Mouse (Mus musculus) gastrocnemius, adult 18-20 months (tissue): ENCODE measurements at regions not wholly inside any gene's neighbourhood (a gene's known extent, or its start where the extent isn't known, plus 50 kb on each side); places are given as distances from the start of the nearest gene placed in this dataset.

Source experiments
- DNase-seq: peaks from one replicate; pipeline ENCODE4 v3.0.0; 2021; ENCODE audit warnings: low spot score

DNA sequence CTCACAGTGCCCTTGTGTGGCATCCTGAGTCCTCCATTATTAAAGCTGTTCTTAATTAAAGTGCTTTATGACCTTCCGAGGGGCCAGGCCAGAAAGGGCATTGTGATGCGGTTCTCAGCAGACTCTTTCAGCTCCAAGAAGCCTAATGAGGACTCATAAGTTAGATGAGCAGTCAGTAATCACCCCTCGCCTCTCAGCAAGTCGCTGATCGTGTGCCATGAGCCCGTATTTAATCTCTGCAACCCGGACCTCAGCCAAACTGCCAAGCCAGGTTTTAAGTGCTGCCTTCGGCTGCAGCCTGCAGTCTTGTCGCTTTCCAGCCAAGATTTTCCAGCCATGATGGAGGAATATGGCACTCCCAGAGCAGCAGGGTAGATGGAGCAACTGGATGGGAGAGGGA lies 56.1 kb upstream of the Rbfox1 start:
- no peak for DNase-seq

DNA sequence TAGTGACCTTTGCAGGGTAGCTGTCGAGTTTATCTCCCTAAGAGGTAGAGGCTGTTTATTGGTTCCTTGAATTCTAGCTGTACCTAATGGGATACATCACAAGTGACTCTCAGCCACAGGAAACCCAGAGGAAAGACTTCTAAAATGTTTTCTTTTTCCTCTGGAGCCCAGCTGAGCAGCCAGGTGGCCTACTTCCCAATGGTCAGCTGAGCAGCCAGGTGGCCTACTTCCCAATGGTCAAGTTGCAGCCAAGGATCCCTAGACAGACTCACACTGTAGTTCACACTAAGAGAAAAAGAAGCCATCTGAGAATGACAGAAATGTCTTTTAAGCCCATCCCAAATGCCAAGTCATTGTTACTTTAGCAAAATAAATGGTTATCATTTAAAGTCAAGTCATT lies 61.8 kb upstream of the Rbfox1 start:
- no peak for DNase-seq

DNA sequence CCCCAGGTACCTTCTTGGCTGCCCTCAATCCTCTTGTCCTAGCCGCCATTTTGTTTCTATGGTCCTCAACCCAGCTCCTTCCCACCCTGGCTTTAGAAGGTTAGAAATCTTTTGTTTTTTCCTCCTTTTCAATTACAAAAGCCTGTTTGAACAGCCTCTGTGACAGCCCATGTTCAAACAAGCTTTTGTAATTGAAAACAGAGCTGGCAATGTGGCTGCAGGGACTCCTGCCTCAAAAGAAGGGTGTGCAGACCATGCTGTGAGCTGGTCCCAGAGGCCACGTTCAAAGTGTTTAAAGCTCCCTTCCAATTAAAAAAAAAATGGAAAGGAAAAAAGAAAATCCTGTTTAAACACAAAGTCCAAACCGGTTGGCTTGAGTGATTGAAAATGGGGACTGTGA lies 68.0 kb upstream of the Rbfox1 start:
- DNase-seq, result no peak

DNA sequence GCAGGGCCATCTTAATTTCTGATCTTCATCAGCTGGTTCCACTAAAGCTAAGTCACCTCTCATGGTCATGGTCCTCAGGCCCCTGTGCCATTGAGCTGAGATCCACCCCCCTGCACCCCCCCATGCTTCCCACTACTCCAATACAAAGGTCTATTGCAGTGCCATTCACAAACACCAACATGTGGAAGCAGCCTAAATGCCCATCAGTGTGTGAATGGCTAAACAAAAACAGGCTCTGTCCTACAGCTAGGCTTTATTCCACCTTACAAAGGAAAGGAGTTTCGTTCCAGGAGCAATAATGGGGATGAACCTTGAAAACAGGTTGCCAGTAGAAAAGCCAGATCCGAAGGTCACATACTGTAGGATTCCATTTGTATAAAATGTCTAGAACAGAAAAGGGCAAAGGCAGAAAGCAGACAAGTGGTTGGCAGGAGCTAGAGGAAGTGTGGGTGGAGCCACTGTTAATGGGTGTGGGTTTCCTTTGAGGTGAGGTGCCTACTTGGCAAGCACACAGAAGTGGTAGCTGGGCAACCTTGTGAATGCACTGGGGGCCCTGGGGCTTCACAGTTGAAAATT lies 72.8 kb upstream of the Rbfox1 start:
- no peak for DNase-seq

DNA sequence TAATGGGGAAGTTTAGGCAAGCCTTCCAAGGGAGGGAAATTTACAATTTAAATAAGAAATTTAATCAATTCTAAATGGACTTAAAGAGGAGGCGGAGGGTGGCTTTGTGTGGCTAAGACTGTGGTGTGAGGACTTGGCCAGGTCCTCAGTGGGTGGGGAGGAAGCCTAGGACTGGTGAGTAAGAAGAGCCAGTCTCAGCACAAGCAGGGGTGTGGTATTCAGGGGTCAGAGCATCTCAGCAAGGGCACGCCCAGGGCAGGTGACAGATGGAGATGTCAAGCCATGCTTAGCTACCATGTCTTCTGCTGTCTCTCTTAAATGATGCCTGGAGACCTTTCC lies 73.5 kb upstream of the Rbfox1 start:
- no peak for DNase-seq

DNA sequence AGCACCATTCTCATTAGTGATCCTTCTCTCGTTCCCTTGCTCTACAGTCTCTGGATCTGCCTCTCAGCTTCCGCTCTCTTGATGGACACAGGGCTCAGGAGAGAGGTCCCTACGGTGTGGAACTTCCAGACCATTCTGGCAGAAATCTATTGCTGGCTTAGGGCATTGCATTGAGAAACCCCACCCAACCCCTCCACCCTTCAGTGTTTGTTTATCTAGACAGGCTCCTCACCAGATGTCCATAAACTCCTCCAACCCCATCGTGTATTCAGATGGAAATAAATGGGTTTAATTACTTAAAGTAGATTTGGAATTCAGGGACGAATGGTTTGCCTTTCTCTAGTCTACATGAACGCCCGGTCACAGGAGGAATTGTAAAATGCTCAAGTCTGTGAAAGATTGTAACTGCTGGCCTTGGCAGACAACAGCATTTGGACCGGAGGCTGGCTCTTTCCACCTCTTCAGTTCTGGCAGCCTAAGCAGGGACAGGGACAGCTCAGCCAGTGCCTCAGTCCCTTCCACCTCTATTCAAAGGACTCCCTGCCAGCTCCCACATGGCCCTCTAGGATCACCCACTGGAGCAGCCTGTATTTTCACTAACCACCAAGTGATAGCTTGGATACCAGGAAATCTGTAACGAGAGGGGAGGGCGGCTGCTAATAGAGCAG lies 74.0 kb upstream of the Rbfox1 start:
- DNase-seq, result peak; percentile 1

DNA sequence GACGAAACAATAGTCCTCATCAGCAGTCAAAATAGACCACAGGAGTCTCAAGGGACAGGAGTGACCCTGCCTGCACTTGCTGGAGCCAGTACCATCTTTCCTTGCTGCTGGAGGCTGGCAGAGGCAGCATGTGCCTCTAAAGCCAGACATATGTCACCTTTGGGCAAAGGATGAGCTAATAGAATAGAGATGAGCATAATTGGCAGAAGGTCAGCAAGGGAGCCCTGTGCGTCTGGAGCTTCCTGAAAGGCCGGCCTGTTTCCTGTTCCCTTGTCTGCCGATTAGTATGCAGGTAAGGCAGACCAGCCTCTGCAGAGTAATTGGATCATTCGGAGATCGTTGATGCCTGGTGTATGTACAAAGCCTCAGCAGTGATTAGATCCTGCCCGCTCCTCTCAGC lies 87.0 kb upstream of the Rbfox1 start:
- no peak for DNase-seq

DNA sequence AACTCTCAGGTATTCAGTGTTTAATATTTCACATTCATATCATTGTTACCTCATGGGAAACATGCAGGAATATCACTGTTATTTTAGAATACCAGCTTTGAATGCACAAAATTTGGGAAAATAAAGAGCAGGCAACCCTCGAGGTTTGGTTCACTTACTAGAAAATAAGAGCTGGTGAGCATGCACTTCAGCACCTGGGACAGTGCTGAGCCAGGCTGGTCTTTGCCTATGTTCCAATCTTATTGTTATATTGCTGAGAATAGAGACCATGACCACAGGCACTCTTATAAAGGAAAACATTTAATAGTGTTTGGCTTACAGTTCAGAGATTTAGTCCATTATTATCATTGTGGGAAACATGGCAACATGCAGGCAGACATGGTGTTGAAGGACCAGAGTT lies 92.9 kb upstream of the Rbfox1 start:
- no peak for DNase-seq

DNA sequence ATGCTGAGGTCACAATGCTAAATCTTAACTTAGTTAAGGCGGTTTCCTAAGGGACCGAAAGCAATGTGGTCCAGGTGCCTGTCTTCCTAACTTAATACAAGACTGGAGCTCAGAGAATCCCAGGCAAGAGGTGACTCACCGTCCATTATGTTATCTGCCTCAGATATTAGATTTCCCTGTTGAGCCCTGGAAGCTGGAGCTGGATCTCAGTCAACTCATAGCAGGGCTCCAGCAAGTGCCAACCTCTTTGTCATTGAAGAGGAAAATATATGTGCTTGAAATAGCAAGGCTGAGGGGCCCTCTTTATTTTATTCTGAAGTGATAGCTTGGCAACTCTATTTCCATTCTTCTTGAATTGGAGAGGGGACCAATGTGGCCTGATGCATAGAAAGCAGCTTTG lies 95.0 kb upstream of the Rbfox1 start:
- DNase-seq, result no peak

DNA sequence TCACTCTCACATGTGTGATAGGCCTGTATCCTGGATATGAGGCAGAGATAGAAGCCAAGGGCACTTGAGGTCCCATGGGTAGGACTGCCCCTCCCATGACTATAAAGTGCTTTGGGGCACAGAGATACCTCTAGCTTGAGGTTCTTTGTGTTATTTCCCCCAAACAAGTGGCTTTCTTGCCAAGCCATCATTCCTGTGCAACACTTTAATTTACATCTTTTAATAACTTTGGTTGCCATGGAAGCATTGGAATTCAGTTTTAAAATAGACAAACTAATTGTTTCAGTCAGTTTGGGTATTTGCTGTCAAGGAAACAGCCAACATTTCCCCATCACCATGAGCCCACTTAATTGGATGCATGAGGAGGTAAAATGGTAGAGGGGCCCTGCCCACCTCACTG lies 97.9 kb upstream of the Rbfox1 start:
- DNase-seq, result no peak

DNA sequence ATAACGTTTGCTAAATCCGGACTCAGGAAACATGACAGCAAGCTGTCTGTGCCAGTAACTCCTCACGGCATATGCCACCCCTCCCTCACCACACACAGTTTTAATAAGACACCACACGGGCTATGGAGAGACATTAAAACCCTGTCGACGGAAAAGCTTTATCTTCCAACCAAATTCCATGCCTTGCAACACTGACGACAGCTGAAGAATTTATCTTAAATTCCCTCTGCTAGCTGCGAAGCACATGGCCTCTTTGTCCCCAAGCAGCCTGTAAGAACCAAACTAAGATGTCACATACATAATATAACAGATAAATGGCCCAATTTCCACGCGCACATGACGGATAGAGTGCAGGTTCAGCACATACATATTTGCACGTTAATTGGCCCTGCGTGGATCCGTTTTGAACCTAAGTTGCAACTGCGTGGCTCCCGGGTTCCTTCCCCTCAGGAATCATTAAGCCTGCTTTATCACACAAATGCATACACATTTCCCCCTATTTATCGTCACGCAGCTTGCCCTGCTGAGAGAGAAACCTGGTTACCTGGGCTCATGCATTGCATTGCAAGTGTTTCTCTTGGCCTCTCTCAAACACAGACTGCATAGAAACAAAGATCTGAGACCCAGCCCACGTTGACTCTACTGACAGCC lies 118.3 kb upstream of the Rbfox1 start:
- DNase-seq, result no peak

DNA sequence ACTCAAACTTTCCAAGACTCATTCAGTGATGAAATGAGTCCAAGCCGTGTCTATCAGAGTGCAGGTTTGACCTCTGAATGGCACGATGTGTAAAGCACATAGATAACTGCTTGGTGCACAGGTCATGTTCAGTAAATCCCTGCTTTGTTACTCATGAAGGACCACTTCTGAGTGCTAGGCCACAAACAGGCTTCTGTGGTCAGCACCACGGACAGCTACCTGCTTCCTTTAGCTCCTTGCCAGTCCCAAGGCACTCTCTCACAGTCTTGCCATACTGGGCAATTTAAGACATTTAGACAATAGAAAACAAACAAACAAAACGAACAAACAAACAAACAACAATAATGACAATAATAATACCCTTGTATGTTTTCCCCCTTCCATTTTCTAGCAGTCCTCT lies 120.0 kb upstream of the Rbfox1 start:
- DNase-seq, result no peak

DNA sequence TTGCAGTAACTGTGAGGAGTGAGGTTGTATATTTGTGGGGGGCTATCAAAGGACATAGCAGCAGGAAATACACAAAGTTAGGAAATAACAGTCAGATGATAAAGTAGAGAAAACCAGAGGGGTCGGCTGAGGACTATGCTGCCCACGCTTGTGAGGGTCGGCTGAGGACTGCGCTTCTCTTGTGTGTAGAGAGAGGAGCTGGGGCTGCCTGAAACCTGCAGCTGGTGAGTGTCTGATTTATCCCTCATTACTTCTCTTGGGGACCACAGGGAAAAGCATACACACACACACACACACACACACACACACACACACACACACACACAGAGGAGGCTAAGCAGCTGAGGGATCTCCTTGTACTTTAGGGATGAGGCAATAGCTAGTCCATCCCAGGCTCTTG lies 124.3 kb upstream of the Rbfox1 start:
- DNase-seq, result no peak

DNA sequence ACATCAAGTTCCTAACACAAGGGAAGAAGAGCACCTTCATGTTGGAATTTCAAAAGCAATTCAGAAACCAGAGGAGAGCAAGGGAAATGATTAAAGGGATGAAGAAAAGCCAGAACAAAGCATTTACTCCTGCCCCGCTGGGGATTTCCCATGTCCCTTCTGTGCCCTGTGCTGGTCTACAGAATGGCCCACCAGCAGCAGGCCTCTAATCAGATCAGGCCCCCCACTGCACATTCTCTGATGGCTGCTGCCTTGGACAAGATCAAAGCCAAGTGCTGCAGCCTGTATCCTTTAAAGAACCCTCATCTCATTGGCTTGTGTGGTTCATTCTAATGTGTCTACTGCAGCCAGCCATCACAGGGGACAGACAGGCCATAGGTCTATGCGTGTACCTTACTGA lies 126.1 kb upstream of the Rbfox1 start:
- no peak for DNase-seq

DNA sequence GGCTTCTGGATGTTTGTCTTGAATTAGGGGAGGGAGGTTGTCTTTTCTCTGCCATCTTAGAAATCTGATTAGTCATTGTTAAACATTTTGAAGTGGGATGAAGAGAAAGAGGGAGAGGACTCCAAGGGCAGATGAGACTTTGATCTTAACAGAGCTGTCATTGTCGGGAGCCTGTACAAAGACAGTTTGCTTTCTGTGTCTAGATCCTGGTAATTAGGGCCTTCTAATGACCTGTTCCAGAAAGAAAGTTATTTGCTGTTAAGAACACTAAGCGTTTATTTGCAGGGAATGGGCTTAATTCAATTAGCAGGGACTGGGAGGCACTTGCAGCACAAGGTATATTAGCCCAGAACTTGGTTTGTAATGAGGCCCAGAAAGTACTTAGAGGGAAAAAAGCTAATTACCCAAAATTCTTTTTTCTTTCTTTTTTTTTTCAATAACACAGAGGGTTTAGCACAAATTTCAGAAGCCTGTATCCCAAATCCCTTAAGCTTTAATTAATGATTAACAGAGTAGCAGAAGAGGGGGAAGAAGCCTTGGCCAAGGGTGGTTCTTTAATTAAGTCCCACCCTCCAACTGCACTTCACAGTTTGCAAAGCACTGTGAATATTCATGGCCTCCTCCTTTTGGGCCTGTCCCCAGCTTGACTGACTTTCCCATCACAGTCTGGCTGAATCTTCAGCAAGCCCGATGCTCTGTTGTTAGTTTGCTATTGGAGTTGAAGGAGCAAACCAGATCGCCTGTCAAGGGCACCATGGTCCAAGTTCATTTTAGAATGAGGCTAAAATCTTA lies 142.2 kb upstream of the Rbfox1 start:
- no peak for DNase-seq

DNA sequence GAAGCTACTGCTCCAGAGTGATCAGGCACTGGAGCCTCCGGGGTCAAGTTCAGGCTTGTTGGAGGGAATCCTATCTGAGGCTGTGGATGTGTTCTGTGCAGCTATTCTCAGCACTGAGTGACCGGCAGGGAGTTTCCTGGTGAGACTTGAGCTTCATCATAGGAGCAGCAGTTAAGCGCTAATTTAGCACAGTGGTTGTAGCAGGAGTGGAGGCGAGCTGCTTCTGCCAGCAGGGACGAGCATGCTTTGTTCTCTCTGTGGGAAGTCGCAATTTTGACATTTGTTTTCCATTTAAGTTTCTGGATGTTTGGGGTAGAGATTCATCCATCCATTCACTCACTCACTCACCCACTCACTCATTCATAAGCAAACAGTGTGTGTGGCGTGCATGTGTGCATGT lies 144.4 kb upstream of the Rbfox1 start:
- no peak for DNase-seq

DNA sequence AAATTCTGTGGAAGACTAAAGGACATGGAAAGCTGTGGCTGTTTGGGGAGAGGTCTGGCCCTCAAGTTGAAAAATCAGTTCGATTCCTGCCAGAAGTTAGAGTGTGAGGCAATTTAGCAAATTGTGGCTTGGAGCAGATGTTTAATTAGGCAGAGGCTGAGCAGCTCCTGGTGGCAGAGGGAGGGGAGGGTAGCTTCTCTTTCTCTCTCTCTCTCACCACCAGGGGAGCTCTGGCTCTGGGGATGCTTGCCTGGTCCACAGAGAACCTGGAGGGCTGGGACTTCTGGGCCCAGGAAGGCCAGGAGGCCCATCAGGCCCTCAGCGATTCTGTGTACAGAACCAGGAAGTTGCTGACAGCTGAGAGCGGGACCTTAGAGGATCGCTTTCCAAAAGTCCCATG lies 151.5 kb upstream of the Rbfox1 start:
- no peak for DNase-seq

DNA sequence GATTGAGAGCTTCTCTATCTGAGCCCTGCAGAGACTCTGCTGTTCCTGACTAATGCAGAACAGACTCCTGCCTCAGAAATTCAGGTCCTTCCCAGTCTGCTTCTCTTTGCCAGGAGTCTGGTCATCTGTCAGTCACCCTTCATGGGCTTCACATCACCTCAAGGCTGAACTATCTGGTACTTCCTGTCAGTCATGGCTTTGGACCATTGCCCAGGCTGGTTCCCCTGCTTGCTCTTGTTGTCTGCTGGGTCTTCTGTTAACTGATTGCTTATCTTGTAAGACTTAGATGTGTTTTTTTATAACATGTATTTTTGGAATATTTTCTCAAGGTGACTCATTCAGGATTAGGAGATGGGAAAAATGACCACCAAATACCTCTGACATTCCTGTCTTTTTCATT lies 162.6 kb upstream of the Rbfox1 start:
- DNase-seq, result no peak

DNA sequence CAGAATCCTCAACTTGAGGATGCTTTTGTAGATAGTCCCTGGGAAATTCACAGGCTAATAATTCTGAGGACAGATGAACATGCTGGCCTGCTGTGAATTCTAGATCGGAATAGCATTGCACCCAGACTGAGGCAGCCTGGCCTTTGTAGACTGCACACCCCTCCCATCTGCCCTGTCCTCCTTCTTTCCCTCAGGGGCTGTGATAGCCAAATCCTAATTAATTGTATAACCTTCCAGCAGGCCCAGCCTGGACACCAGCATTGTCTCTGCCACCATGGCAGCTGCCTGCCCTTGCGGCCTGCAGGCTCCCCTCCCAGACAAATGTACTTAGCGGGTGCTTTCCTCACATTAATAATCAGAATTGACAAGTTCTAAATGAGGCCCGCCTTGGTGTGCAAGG lies 171.7 kb upstream of the Rbfox1 start:
- DNase-seq, result no peak

DNA sequence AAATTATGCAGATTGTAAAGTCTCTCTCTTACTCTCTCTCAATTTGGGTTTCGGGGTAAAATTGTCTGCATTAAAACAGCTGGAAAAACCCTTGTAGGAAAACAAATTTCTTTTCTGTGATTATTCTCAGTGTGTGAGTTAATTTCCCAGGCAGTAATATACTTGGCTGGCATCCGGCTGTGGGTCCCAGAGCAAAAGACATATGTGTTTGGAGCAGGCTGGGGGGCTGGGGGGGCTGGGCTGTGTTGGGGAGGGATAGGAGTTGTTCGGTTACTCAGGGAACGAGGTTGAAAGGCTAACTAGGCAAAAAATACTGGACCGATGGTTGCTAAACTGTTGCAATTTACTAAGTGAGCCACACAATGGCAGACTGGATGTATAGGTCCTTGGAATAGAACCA lies 175.3 kb upstream of the Rbfox1 start:
- DNase-seq, result no peak

DNA sequence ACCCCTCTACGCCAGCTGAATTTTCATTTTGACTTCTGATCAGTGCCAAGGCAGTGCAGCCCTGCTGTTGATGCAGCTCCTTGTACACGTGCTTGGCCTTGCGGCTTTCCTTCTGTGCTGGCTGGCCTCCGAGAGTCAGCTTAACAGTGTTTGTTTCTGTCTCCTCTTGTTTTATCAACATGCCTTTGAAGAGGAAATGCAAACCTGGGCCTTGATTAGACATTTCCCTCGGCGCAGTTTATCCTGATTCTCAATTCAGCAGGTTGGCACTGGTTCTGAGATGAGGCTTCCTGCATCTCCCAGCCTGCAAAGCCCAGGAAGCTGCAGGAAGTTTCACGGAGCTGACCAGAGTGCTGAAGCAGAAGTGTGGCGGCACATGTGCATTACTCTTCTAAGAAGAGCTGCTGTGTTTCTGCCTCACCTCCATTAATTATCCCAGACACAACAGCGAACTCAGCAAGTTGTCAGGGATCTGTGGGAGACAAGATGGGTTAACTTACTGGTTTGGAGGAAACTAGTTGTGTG lies 184.4 kb upstream of the Rbfox1 start:
- no peak for DNase-seq

DNA sequence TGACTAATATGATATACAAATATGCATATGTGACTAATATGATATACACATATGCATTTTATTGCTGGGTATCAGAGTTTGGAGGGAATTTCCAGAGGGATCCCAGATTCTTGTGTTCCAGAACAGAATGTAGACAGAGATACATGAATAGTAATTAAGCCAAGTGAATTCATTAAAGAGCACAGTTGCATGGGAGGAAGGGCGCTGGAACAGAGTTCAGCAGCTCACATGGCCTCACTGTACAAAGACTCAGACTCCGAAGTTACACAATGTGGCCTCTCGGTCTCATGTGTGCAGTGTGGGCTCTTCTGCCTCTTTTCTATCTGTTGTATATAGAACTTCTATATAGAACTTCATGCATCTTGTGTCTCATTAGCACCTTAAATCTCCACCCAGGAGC lies 196.8 kb upstream of the Rbfox1 start:
- no peak for DNase-seq
